Mouse (Mus musculus) gastrocnemius, postnatal 36 days (tissue): Measurements from ENCODE around the gene Gabpb2. TPM values are rescaled to one million over a fixed set of nuclear protein-coding genes. Genes with fewer than 3 reads are reported as not detected.
A peak's percentile ranks its signal among the peaks of the same experiment; 100 is the strongest.

ENCODE experiments used
- DNase-seq, 2 experiments: peaks; one replicate each; pipeline ENCODE4 v3.0.0; 2022
- intact Hi-C: fragments of 180-260 bp; cut with DNase I; formaldehyde crosslinking; loops from one replicate; pipeline ENCODE4 v1.15.1; 2025
- long read RNA-seq, 2 experiments: library from polyadenylated mRNA; stranded (forward); transcript quantifications; one replicate each; pipeline ENCODE4 v2.0.0; 2021
- total RNA-seq, 2 experiments: library from RNA; stranded (reverse); gene quantifications; 2 replicates each; pipeline ENCODE4 v1.2.3; 2021

Gene Gabpb2
- 1 to 10 TPM; 6.6 to 8.0 TPM for total RNA-seq
- long read RNA-seq, experiment 1, partial matches to known transcripts: 0 of 8 reads
- long read RNA-seq, experiment 1, other reads (novel, unspliced or antisense): 8 of 8 reads
- long read RNA-seq, experiment 2, partial matches to known transcripts: 0 of 10 reads
- long read RNA-seq, experiment 2, other reads (novel, unspliced or antisense): 9 of 10 reads

GRCm38 (mm10) chr3:95217255-95218134, at the start of gene Gabpb2:
Gene Gabpb2 (minus strand): TSS chr3:95217916.
- intact Hi-C loops: loop anchor here (5.0 kb wide), 1 partner anchor 75 kb away; the partner anchor contains the start of gene Tnfaip8l2
- peak; percentile 97 to 98 for DNase-seq

DNA sequence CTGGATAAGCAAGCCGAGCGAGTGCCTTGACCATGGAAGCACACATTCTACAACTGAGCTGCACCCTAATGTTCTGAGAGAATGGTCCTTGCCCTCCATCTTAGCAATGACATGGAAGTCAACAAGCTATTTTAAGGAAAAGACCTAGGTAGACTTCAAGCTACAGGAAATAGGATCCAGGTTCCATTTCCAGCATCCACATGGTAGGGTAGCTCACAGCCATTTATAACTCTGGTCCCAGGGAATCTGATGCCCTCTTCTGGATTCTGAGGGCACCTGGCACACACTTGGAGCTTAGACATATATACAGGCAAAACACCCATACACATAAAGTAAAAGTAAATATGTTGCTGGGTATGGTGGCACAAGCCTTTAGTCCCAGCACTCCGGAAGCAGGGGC, 48.3 kb upstream of the Gabpb2 start:
- no peak for DNase-seq
- intact Hi-C loops: no loop called here

- DNase-seq: no peak
- intact Hi-C loops: loop anchor here (5.0 kb wide), 2 partner anchors 42 to 122 kb away; partner anchors contain the start of gene Tnfaip8l2
Measured at GRCm38 (mm10) chr3:95264724-95265123, 47.0 kb upstream of the Gabpb2 start.

- peak; percentile 69 to 73 for DNase-seq
- intact Hi-C loops: loop anchor here (5.0 kb wide), 2 partner anchors 41 to 121 kb away; partner anchors contain the start of gene Tnfaip8l2
Measured at GRCm38 (mm10) chr3:95263089-95263739, 45.5 kb upstream of the Gabpb2 start.

GRCm38 (mm10) chr3:95261975-95262374, 44.3 kb upstream of the Gabpb2 start:
- DNase-seq: no peak
- intact Hi-C loops: loop anchor here (5.0 kb wide), 2 partner anchors 40 to 120 kb away; partner anchors contain the start of gene Tnfaip8l2

GRCm38 (mm10) chr3:95256931-95257330, 39.2 kb upstream of the Gabpb2 start:
- intact Hi-C loops: loop anchor here (5.0 to 10.0 kb wide), 2 partner anchors 50 to 202 kb away; no protein-coding TSS in a partner anchor
- no peak for DNase-seq

DNA sequence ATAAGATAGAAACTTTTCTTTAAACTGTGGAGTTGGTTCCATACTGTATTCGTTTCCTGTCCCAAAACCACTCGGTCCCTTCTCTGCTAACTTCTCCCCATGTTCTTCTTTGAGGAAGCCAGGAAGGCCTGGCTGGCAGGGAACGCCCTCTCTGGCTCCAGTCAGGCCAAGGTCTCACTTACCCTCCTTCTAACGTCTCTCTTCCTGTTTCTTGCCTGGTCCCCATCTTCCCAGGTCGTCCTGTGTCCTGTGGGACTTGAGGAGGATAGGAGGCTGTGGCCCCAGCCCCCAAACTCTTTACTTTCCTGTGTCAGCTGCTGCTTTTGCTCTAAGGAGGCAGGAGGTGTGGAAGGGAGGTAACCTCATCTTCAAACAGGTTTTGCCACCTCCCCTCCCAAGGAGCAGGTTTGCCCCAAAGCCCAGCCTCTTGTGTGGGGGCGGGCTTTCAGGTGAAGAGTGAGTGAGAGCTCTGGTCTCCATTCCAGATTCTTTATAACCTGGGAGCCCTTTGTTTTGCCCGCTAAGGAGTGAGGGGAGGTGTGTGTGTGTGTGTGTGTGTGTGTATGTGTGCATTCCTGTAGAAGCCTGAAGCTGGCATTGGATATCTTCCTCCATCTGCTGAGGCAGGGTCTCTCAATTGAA, 33.2 kb upstream of the Gabpb2 start, which contains the start of gene Bnipl:
TSS of gene Bnipl (minus strand) at position 411 of the 642 bp plus-strand sequence.
- intact Hi-C loops: loop anchor here (10.0 kb wide), 1 partner anchor 196 kb away; no protein-coding TSS in a partner anchor
- DNase-seq: no peak

DNA sequence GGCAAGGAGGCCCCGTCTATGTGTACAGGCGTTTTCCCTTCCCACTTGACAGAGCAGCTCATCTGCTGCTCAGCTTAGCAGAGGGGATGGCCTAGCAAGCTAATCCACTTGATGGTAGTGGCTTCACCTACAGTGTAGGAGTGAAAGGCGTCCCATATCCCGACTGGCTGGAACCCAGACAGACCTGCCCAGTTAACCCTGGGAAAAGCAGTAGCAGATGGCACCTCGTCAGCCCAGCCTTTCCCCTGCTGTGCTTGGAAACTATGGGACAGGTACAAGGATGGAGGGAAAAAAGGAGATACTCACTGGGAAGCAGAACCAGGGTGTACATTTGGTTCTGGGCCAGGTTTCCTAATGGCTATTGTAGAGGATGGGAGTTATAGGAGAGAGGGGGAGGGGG, 32.6 kb upstream of the Gabpb2 start:
- no peak for DNase-seq
- intact Hi-C loops: loop anchor here (10.0 kb wide), 1 partner anchor 196 kb away; no protein-coding TSS in a partner anchor

GRCm38 (mm10) chr3:95247660-95248336, 30.1 kb upstream of the Gabpb2 start:
- intact Hi-C loops: no loop called here
- no peak for DNase-seq

GRCm38 (mm10) chr3:95246465-95247231, 28.9 kb upstream of the Gabpb2 start:
- DNase-seq: no peak
- intact Hi-C loops: no loop called here

- intact Hi-C loops: no loop called here
- DNase-seq: no peak
Measured at GRCm38 (mm10) chr3:95243086-95243485, 25.4 kb upstream of the Gabpb2 start.

- intact Hi-C loops: no loop called here
- no peak for DNase-seq
Measured at GRCm38 (mm10) chr3:95241498-95241897, 23.8 kb upstream of the Gabpb2 start, which contains the start of gene Gm128. Gene Gm128 (minus strand): TSS chr3:95241598.

GRCm38 (mm10) chr3:95240900-95241299, 23.2 kb upstream of the Gabpb2 start:
- intact Hi-C loops: no loop called here
- DNase-seq: no peak

DNA sequence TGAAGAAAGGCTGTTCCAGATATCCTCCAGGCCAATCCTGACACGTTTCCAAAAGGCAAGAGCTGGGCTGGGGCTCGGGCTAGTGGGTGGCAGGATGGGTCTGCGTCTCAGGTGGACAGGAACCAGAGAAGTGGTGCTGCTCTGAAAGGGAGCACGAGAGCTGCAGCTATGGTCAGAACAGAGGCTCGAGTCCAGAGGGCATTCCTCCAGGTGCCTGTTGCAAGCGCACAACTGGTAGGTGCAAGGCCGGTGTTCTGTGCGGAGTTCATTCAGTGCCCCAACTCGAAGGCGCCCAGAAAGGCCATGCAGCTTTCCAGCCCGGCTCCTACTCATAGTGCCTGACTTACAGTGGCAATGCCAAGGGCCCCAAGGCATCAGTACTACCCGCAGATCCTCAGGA, 22.3 kb upstream of the Gabpb2 start:
- DNase-seq: no peak
- intact Hi-C loops: no loop called here

DNA sequence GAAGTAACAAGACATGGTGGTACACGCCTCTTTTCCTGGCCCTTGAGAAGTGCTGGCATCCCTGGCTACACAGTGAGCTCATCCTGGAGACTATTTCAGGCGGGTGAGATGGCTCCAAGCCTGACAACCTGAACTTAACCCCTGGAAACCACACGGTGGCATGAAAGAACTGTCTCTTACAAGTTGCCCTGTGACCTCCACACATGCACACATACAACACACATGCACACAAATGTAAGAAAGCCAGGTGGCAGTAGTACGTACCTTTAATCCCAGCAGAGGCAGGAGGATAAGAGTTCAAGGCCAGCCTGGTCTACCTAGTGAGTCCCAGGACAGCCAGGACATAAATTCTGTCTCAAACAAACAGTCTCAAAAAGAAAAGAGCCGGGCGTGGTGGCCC, 21.3 kb upstream of the Gabpb2 start:
- intact Hi-C loops: no loop called here
- DNase-seq: no peak

GRCm38 (mm10) chr3:95237541-95238099, 19.9 kb upstream of the Gabpb2 start:
- DNase-seq: no peak
- intact Hi-C loops: no loop called here

GRCm38 (mm10) chr3:95235386-95236301, 17.9 kb upstream of the Gabpb2 start:
- intact Hi-C loops: no loop called here
- no peak for DNase-seq
